Mouse (Mus musculus): Measurements from ENCODE around the gene Eif2b3. TPM values are rescaled to one million over a fixed set of nuclear protein-coding genes. Genes with fewer than 3 reads are reported as not detected.

Gene Eif2b3
- total RNA-seq, 2 experiments from 2014 or later, result 23.0 to 24.3 TPM

GRCm38 (mm10) chr4:117123546-117124217 is 104.5 kb downstream of the Eif2b3 start:
- DNase-seq, result no peak

- no peak for DNase-seq
These were observed 105.0 kb downstream of the Eif2b3 start for GRCm38 (mm10) chr4:117124218-117124517.

GRCm38 (mm10) chr4:117124518-117125347 is 105.5 kb downstream of the Eif2b3 start:
- DNase-seq, result no peak

GRCm38 (mm10) chr4:117125348-117125909 is 106.2 kb downstream of the Eif2b3 start, which contains the start of gene Btbd19:
Gene Btbd19 (minus strand): TSS chr4:117125725.
- peak; percentile 82 for DNase-seq

- DNase-seq, result peak; percentile 62
These were observed 106.9 kb downstream of the Eif2b3 start for GRCm38 (mm10) chr4:117125910-117126674.

GRCm38 (mm10) chr4:117126675-117127290 is 107.6 kb downstream of the Eif2b3 start, which contains the start of gene Tctex1d4:
Gene Tctex1d4 (plus strand): TSS chr4:117126794.
- DNase-seq, result no peak

- no peak for DNase-seq
These were observed 108.9 kb downstream of the Eif2b3 start for GRCm38 (mm10) chr4:117127991-117128686.

GRCm38 (mm10) chr4:117130790-117131189 is 111.6 kb downstream of the Eif2b3 start:
- DNase-seq, result no peak

- no peak for DNase-seq
These were observed 112.0 kb downstream of the Eif2b3 start for GRCm38 (mm10) chr4:117131198-117131597.

GRCm38 (mm10) chr4:117131890-117132793 is 112.9 kb downstream of the Eif2b3 start:
- DNase-seq, result no peak

GRCm38 (mm10) chr4:117132794-117133143 is 113.6 kb downstream of the Eif2b3 start:
- DNase-seq, result no peak

GRCm38 (mm10) chr4:117133366-117133796 is 114.2 kb downstream of the Eif2b3 start:
- no peak for DNase-seq

GRCm38 (mm10) chr4:117133817-117134600 is 114.8 kb downstream of the Eif2b3 start, which contains the start of gene Plk3:
Gene Plk3 (minus strand): TSS chr4:117133963.
- peak; percentile 94 for DNase-seq

GRCm38 (mm10) chr4:117134601-117134995 is 115.4 kb downstream of the Eif2b3 start:
- no peak for DNase-seq

GRCm38 (mm10) chr4:117136034-117136433 is 116.8 kb downstream of the Eif2b3 start:
- no peak for DNase-seq
